Mouse (Mus musculus) kidney, adult 2 months (tissue): ENCODE measurements around the gene Slc29a4.

ENCODE experiments used
- CTCF ChIP-seq: fragments of 200-500 bp; conservative IDR thresholded peaks from 2 replicates; pipeline ENCODE4 v1.5.1; 2011; ENCODE audit warnings: low read depth, mild to moderate bottlenecking, control low read depth, low read length, moderate library complexity, mixed read lengths; ENCODE audit not compliant: insufficient read depth, insufficient read length
- POLR2A ChIP-seq: fragments of 200-500 bp; IDR thresholded peaks from one replicate; pipeline ENCODE4 v1.6.1; 2011; ENCODE audit warnings: low read depth, low read length, control low read depth

- no peak for TF ChIP-seq CTCF
- TF ChIP-seq POLR2A = no peak
Observed at GRCm38 (mm10) chr5:142752241-142752640, 59.9 kb downstream of the Slc29a4 start.
